Mouse (Mus musculus) liver, postnatal 0 days (tissue): ENCODE data around the gene Tjp1. TPM values are rescaled to one million over a fixed set of nuclear protein-coding genes. Genes with fewer than 3 reads are reported as not detected.

Experiments
- ATAC-seq: fragments of 200-750 bp; cut with Nextera tagmentation; 2 replicates; pipeline ENCODE4 v1.8.0; 2017; ENCODE audit warnings: mild to moderate bottlenecking, moderate library complexity
- DNase-seq: peaks from one replicate; pipeline ENCODE4 v3.0.0-alpha.2; 2016
- H3K27ac ChIP-seq: fragments of 300-500 bp; sonication (generic); 2 replicates; pipeline ENCODE4 v1.5.1; 2014; ENCODE audit warnings: antibody characterized with exemption, moderate library complexity, mild to moderate bottlenecking, low read depth
- H3K27me3 ChIP-seq: fragments of 300-500 bp; sonication (generic); 2 replicates; pipeline ENCODE4 v1.6.1; 2014; ENCODE audit warnings: low read length, control low read depth, mixed read lengths; ENCODE audit not compliant: insufficient read depth
- H3K36me3 ChIP-seq: fragments of 300-500 bp; sonication (generic); replicated peaks from 2 replicates; pipeline ENCODE4 v1.6.1; 2014; ENCODE audit warnings: mild to moderate bottlenecking, control low read depth, low read length, moderate library complexity, mixed read lengths; ENCODE audit not compliant: insufficient read depth
- H3K4me1 ChIP-seq: fragments of 300-500 bp; sonication (generic); 2 replicates; pipeline ENCODE4 v1.6.1; 2014; ENCODE audit warnings: antibody characterized with exemption, mild to moderate bottlenecking, control low read depth; ENCODE audit not compliant: insufficient read depth
- H3K4me2 ChIP-seq: fragments of 300-500 bp; sonication (generic); 2 replicates; pipeline ENCODE4 v1.6.1; 2014; ENCODE audit warnings: low read depth, mild to moderate bottlenecking, low read length, moderate library complexity, mixed read lengths
- H3K4me3 ChIP-seq: fragments of 300-500 bp; sonication (generic); 2 replicates; pipeline ENCODE4 v1.5.1; 2014; ENCODE audit warnings: low read depth, low read length
- H3K9ac ChIP-seq: fragments of 300-500 bp; sonication (generic); replicated peaks from 2 replicates; pipeline ENCODE4 v1.6.1; 2014; ENCODE audit warnings: mild to moderate bottlenecking, moderate library complexity
- H3K9me3 ChIP-seq: fragments of 300-500 bp; sonication (generic); 2 replicates; pipeline ENCODE4 v1.6.1; 2016; ENCODE audit warnings: mild to moderate bottlenecking, control low read depth, low read length, mixed read lengths
- CTCF ChIP-seq: sonication (generic); IDR thresholded peaks from 2 replicates; pipeline ENCODE4 v1.5.1; 2016; ENCODE audit warnings: antibody characterized with exemption, low read depth
- EP300 ChIP-seq: IDR thresholded peaks from 2 replicates; pipeline ENCODE4 v1.6.1; 2016; ENCODE audit warnings: antibody characterized with exemption, low read depth, mild to moderate bottlenecking
- WGBS: fragments of 180-500 bp; shearing (Covaris S2); extraction: QIAGEN DNeasy Blood & Tissue Kit; methylation state at CpG from one replicate; pipeline ENCODE4 v1.1.7; 2014; ENCODE audit not compliant: insufficient replicate concordance; 5-methylcytosine and 5-hydroxymethylcytosine counted together
- polyA plus RNA-seq: library from polyadenylated mRNA; unstranded; fragments of >200 nt; fragmentation: Nextera tagmentation; extraction: Ambion mirVana; gene quantifications from 2 replicates; pipeline ENCODE4 v1.2.1, GENCODE M21; 2015

The Tjp1 gene
- polyA plus RNA-seq, 1 experiment from 2014 or later = 3.8 TPM

DNA sequence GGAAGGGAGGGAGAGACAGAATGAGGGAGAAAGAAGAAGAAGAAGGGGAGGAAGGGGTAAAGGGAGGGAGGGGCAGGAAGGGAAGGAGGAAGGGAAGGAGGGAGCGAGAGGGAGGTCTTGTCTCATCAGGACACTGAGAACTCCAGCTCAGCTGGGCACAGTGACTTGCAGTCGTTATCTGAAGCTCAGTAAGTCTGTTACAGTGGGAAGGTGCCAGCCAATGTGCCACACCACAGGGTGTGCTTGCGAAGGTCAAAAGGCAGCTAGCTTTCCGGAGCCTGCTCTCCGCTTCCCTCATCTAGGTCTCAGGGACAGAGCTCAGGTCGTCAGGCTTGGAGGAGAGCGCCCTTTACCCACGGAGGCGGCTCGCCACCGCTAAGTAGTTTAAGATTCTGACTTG, 61.4 kb downstream of the Tjp1 start:
- H3K4me3 ChIP-seq = no peak overlapping the region
- no peaks in the 10 kb centered on the region for H3K36me3 ChIP-seq
- TF ChIP-seq CTCF (no peak), EP300 (no peak)
- no peak overlapping the region for H3K9ac ChIP-seq
- no peak overlapping the region for H3K27ac ChIP-seq
- H3K4me1 ChIP-seq = peaks cover 23% of the 10 kb centered on the region
- no peaks in the 10 kb centered on the region for H3K9me3 ChIP-seq
- 41% methylated on average over 11 of the region's 11 CpGs for WGBS
- no peaks in the 10 kb centered on the region for H3K27me3 ChIP-seq
- no peak for DNase-seq
- no peak for ATAC-seq
- H3K4me2 ChIP-seq = no peak overlapping the region

DNA sequence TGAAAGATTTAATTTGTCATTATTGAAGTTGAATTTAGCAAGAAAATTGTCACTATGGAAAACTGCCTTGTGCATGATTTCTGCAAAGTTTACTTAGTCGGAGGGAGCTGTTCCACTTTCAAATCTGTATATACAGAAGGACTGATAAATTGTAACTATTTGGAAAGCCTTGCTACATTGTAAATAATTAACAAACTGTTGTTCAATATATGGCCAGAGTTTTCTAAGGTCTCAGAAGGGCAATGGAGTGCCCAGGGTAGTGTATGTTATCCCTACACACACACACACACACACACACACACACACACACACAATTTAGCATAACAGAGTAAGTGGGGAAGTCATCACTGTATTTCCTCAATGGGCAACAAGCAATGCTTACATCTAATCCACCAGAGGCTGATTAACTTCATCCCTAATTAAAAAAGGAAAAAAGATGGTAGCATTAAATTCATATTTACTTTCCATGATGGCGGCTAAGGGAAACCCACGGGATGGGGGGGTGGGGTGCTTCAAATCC, 63.0 kb downstream of the Tjp1 start:
- no peak overlapping the region; the same call in 1 of the 2 replicates for H3K27ac ChIP-seq
- 58% methylated on average over 3 of the region's 3 CpGs for WGBS
- H3K4me1 ChIP-seq = peaks cover 16% of the 10 kb centered on the region
- H3K27me3 ChIP-seq = no peaks in the 10 kb centered on the region
- H3K36me3 ChIP-seq = no peaks in the 10 kb centered on the region
- DNase-seq (no peak), ATAC-seq (peak; percentile 70)
- peak overlapping the region; percentile 20; the same call in 1 of the 2 replicates for H3K4me2 ChIP-seq
- no peak overlapping the region for H3K9ac ChIP-seq
- H3K9me3 ChIP-seq = no peaks in the 10 kb centered on the region
- no peak overlapping the region for H3K4me3 ChIP-seq
- no peak for TF ChIP-seq CTCF
- TF ChIP-seq EP300 = no peak

GRCm38 (mm10) chr7:65463438-65463837, 64.1 kb downstream of the Tjp1 start:
- WGBS = 68% methylated on average over 4 of the region's 4 CpGs
- Histone ChIP-seq H3K4me1 (peaks cover 13% of the 10 kb centered on the region), H3K9ac (no peak overlapping the region), H3K4me3 (no peak overlapping the region), H3K27me3 (no peaks in the 10 kb centered on the region), H3K4me2 (no peak overlapping the region), H3K9me3 (no peaks in the 10 kb centered on the region), H3K36me3 (no peaks in the 10 kb centered on the region), H3K27ac (no peak overlapping the region)
- DNase-seq (no peak), ATAC-seq (no peak)
- TF ChIP-seq CTCF = no peak
- TF ChIP-seq EP300 = no peak

GRCm38 (mm10) chr7:65461412-65461811, 66.2 kb downstream of the Tjp1 start:
- H3K27ac ChIP-seq = no peak overlapping the region
- 57% methylated on average over 1 of the region's 1 CpGs for WGBS
- no peaks in the 10 kb centered on the region for H3K9me3 ChIP-seq
- no peak overlapping the region for H3K4me2 ChIP-seq
- peaks cover 2% of the 10 kb centered on the region for H3K4me1 ChIP-seq
- no peak overlapping the region for H3K9ac ChIP-seq
- no peaks in the 10 kb centered on the region for H3K27me3 ChIP-seq
- no peak for DNase-seq
- H3K36me3 ChIP-seq = no peaks in the 10 kb centered on the region
- ATAC-seq = no peak
- no peak overlapping the region for H3K4me3 ChIP-seq
- TF ChIP-seq CTCF = no peak
- no peak for TF ChIP-seq EP300

DNA sequence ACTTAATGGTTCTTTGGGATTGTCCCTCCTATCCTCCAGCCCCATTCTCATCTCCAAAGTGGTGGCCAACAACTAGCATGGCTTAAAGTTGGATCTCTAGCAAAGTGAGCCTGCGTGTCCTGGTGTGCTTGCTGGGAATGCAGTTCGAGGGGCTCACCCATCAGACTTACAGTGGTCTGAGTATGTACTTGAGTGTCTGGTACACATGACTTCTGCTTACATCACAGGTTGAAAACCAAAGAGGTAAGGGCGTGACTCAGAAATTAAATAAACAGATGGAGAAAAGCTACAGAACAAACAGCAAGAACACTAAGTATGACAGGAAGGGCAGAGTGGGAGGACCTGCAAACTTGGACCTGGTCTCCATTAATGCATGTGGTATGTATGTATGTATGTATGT, 67.4 kb downstream of the Tjp1 start:
- no peaks in the 10 kb centered on the region for H3K27me3 ChIP-seq
- WGBS = 63% methylated on average over 3 of the region's 3 CpGs
- H3K9ac ChIP-seq = no peak overlapping the region
- no peak for TF ChIP-seq CTCF
- no peak for TF ChIP-seq EP300
- H3K4me1 ChIP-seq = peaks cover 2% of the 10 kb centered on the region
- H3K36me3 ChIP-seq = no peaks in the 10 kb centered on the region
- ATAC-seq (no peak), DNase-seq (no peak)
- H3K27ac ChIP-seq = no peak overlapping the region
- H3K4me3 ChIP-seq = no peak overlapping the region
- H3K4me2 ChIP-seq = no peak overlapping the region
- H3K9me3 ChIP-seq = no peaks in the 10 kb centered on the region

DNA sequence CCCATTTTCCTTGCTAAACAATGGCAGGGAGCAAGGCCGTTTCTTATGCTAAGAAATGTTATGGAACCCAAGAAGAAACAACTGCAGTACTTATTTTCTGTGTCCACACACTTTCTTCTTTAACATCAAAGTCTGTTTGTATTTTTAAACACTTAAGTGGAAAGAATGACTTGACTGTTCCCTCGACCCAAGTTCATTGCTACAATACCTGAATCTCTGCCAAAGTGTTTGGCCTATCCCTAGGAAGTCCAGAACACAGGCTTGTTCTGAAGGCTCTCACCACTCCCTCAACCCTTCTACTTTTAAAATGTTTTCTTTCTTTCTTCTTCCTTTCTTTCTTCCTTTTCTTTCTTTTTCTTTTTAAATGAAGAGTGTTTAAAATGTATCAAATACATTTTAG, 71.5 kb downstream of the Tjp1 start:
- H3K27ac ChIP-seq = no peak overlapping the region
- ATAC-seq (no peak), DNase-seq (no peak)
- no peaks in the 10 kb centered on the region for H3K9me3 ChIP-seq
- H3K4me1 ChIP-seq = no peaks in the 10 kb centered on the region
- no peak overlapping the region for H3K4me3 ChIP-seq
- H3K27me3 ChIP-seq = no peaks in the 10 kb centered on the region
- 39% methylated on average over 2 of the region's 2 CpGs for WGBS
- H3K36me3 ChIP-seq = no peaks in the 10 kb centered on the region
- no peak overlapping the region for H3K4me2 ChIP-seq
- TF ChIP-seq EP300 (no peak), CTCF (no peak)
- H3K9ac ChIP-seq = no peak overlapping the region

DNA sequence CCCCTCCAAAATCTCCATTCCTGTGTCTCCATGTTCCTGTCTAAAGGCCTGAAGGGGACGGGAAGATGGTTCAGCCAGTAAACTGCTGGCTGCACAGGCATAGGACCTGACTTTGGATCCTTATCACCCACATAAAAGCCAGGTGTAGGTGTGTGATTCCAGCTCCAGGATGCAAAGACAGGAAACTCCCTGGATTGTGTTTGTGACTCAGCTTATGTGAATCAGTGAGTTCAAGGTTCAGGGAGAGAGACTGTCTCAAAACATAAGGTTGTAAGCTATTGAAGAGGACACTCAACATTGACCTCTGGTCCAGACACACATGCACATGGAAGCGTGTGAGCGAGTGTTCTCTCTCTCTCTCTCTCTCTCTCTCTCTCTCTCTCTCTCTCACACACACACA, 72.4 kb downstream of the Tjp1 start:
- no peaks in the 10 kb centered on the region for H3K27me3 ChIP-seq
- no peaks in the 10 kb centered on the region for H3K36me3 ChIP-seq
- no peak for DNase-seq
- no peak overlapping the region for H3K9ac ChIP-seq
- 75% methylated on average over 3 of the region's 3 CpGs for WGBS
- ATAC-seq = no peak
- H3K4me3 ChIP-seq = no peak overlapping the region
- H3K9me3 ChIP-seq = no peaks in the 10 kb centered on the region
- no peak overlapping the region for H3K4me2 ChIP-seq
- TF ChIP-seq CTCF (no peak), EP300 (no peak)
- H3K4me1 ChIP-seq = no peaks in the 10 kb centered on the region
- no peak overlapping the region for H3K27ac ChIP-seq
